Mouse (Mus musculus) thymus, adult 2 months (tissue): ENCODE results near the gene Zdhhc18.

ENCODE experiments used
- CTCF ChIP-seq: fragments of 200-500 bp; IDR thresholded peaks from 2 replicates; pipeline ENCODE4 v1.5.1; 2012; ENCODE audit warnings: mild to moderate bottlenecking, control low read depth, low read length, moderate library complexity, borderline replicate concordance; ENCODE audit not compliant: control insufficient read depth, poor library complexity, insufficient read depth; ENCODE audit errors: extremely low read depth
- POLR2A ChIP-seq: fragments of 200-500 bp; IDR thresholded peaks from 2 replicates; pipeline ENCODE4 v1.6.1; 2012; ENCODE audit warnings: mild to moderate bottlenecking, low read length, control low read depth, moderate library complexity; ENCODE audit not compliant: control insufficient read depth, poor library complexity, insufficient read depth; ENCODE audit errors: extremely low read depth

- TF ChIP-seq CTCF (no peak), POLR2A (no peak)
Measured at GRCm38 (mm10) chr4:133607284-133607683, 42.7 kb downstream of the Zdhhc18 start.
